Mouse (Mus musculus) lung, embryonic 14.5 days (tissue): ENCODE results near the gene 9030612E09Rik. TPM values are rescaled to one million over a fixed set of nuclear protein-coding genes. Genes with fewer than 3 reads are reported as not detected.

Source experiments
- ATAC-seq: fragments of 200-750 bp; cut with Nextera tagmentation; 2 replicates; pipeline ENCODE4 v1.8.0; 2017; ENCODE audit warnings: mild to moderate bottlenecking, moderate TSS enrichment, moderate library complexity; ENCODE audit not compliant: insufficient read depth
- DNase-seq: peaks from one replicate; pipeline ENCODE4 v3.0.0-alpha.2; 2015
- H3K27ac ChIP-seq: fragments of 300-500 bp; sonication (generic); 2 replicates; pipeline ENCODE4 v1.5.1; 2014; ENCODE audit warnings: low read depth, mild to moderate bottlenecking, moderate library complexity
- H3K27me3 ChIP-seq: fragments of 300-500 bp; sonication (generic); 2 replicates; pipeline ENCODE4 v1.6.1; 2014; ENCODE audit warnings: low read length, control low read depth; ENCODE audit not compliant: insufficient read depth
- H3K36me3 ChIP-seq: fragments of 300-500 bp; sonication (generic); 2 replicates; pipeline ENCODE4 v1.6.1; 2014; ENCODE audit warnings: control low read depth; ENCODE audit not compliant: insufficient read depth
- H3K4me1 ChIP-seq: fragments of 300-500 bp; sonication (generic); 2 replicates; pipeline ENCODE4 v1.6.1; 2014; ENCODE audit warnings: antibody characterized with exemption, control low read depth; ENCODE audit not compliant: insufficient read depth
- H3K4me2 ChIP-seq: fragments of 300-500 bp; sonication (generic); 2 replicates; pipeline ENCODE4 v1.6.1; 2014; ENCODE audit warnings: mild to moderate bottlenecking
- H3K4me3 ChIP-seq: fragments of 300-500 bp; sonication (generic); 2 replicates; pipeline ENCODE4 v1.5.1; 2014; ENCODE audit warnings: low read depth, low read length
- H3K9ac ChIP-seq: fragments of 300-500 bp; sonication (generic); 2 replicates; pipeline ENCODE4 v1.6.1; 2014
- H3K9me3 ChIP-seq: fragments of 300-500 bp; sonication (generic); 2 replicates; pipeline ENCODE4 v1.6.1; 2016; ENCODE audit warnings: low read depth, low read length, control low read depth
- CTCF ChIP-seq: IDR thresholded peaks from 2 replicates; pipeline ENCODE4 v1.5.1; 2016; ENCODE audit warnings: antibody characterized with exemption, low read depth
- WGBS: fragments of 180-500 bp; shearing (Covaris S2); extraction: QIAGEN DNeasy Blood & Tissue Kit; methylation state at CpG from one replicate; pipeline ENCODE4 v1.1.7; 2014; 5-methylcytosine and 5-hydroxymethylcytosine counted together
- polyA plus RNA-seq: library from polyadenylated mRNA; unstranded; fragments of >200 nt; fragmentation: Nextera tagmentation; extraction: Ambion mirVana; gene quantifications from 2 replicates; pipeline ENCODE4 v1.2.1, GENCODE M21; 2014

The 9030612E09Rik gene
- polyA plus RNA-seq, result 0.30 TPM in 1 of 2 replicates, not detected in the other

GRCm38 (mm10) chr10:43174326-43175155 lies at the start of gene 9030612E09Rik, which contains the start of gene Sobp:
Gene 9030612E09Rik, plus strand, starts transcription at chr10:43174704.
Gene Sobp, minus strand, starts transcription at chr10:43174530.
- no peak within 1 kb of the TSS for H3K27ac ChIP-seq
- peak within 1 kb of the TSS; percentile 97 for H3K4me2 ChIP-seq
- TF ChIP-seq CTCF, result no peak
- H3K36me3 ChIP-seq, result no peaks in the 10 kb centered on the region
- ATAC-seq, result peak; percentile 64
- WGBS, result under 1% methylated on average over 76 of the region's 91 CpGs
- H3K9ac ChIP-seq, result peak within 1 kb of the TSS; percentile 56
- H3K4me1 ChIP-seq, result peaks cover 3% of the 10 kb centered on the region; the same call in 1 of the 2 replicates
- no peaks in the 10 kb centered on the region for H3K9me3 ChIP-seq
- H3K27me3 ChIP-seq, result peaks cover 58% of the 10 kb centered on the region
- DNase-seq, result peak; percentile 74
- H3K4me3 ChIP-seq, result peak within 1 kb of the TSS; percentile 70

DNA sequence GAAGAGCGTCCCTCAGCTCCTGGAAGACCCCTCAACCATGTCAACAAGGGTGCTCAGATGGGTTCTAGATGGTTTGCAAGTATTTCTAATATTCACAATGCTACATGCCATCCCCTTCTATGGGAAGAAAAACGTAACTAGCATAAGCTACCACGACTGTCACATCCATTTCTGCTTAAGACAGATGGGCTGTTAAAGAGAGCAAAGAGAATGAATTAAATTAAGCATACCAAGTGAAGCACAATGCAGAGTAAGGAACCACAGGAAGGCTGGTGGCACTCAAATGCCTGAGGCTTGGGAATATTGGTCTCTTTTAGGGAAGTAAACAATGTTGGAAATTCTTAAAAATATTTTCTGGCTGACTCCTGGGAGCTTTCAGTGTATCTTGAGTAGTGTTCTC lies 45.8 kb upstream of the 9030612E09Rik start:
- WGBS, result 54% methylated on average over 3 of the region's 3 CpGs
- no peaks in the 10 kb centered on the region for H3K9me3 ChIP-seq
- no peak for TF ChIP-seq CTCF
- H3K4me2 ChIP-seq, result no peak overlapping the region
- H3K27me3 ChIP-seq, result no peaks in the 10 kb centered on the region
- H3K9ac ChIP-seq, result no peak overlapping the region
- H3K36me3 ChIP-seq, result no peaks in the 10 kb centered on the region
- H3K4me3 ChIP-seq, result no peak overlapping the region
- H3K4me1 ChIP-seq, result no peaks in the 10 kb centered on the region
- H3K27ac ChIP-seq, result no peak overlapping the region
- no peak for DNase-seq
- no peak for ATAC-seq

GRCm38 (mm10) chr10:43134027-43134426 lies 40.5 kb upstream of the 9030612E09Rik start:
- no peak for ATAC-seq
- no peak overlapping the region for H3K4me3 ChIP-seq
- H3K27me3 ChIP-seq, result no peaks in the 10 kb centered on the region
- no peak overlapping the region for H3K4me2 ChIP-seq
- H3K9ac ChIP-seq, result no peak overlapping the region
- no peak overlapping the region for H3K27ac ChIP-seq
- H3K9me3 ChIP-seq, result no peaks in the 10 kb centered on the region
- no peaks in the 10 kb centered on the region for H3K36me3 ChIP-seq
- TF ChIP-seq CTCF, result no peak
- 84% methylated on average over 11 of the region's 11 CpGs for WGBS
- DNase-seq, result no peak
- no peaks in the 10 kb centered on the region for H3K4me1 ChIP-seq

- no peak for TF ChIP-seq CTCF
- no peak for ATAC-seq
- Histone ChIP-seq H3K4me2 (no peak overlapping the region), H3K27ac (no peak overlapping the region), H3K9me3 (no peaks in the 10 kb centered on the region), H3K36me3 (no peaks in the 10 kb centered on the region), H3K4me1 (no peaks in the 10 kb centered on the region), H3K27me3 (no peaks in the 10 kb centered on the region), H3K4me3 (no peak overlapping the region), H3K9ac (no peak overlapping the region)
- no peak for DNase-seq
- WGBS, result 45% methylated on average over 9 of the region's 9 CpGs
These were observed 31.3 kb upstream of the 9030612E09Rik start for GRCm38 (mm10) chr10:43143173-43143572.

GRCm38 (mm10) chr10:43148456-43148855 lies 26.0 kb upstream of the 9030612E09Rik start:
- Histone ChIP-seq H3K36me3 (no peaks in the 10 kb centered on the region), H3K9me3 (no peaks in the 10 kb centered on the region), H3K27ac (no peak overlapping the region), H3K27me3 (no peaks in the 10 kb centered on the region), H3K4me2 (no peak overlapping the region), H3K4me1 (no peaks in the 10 kb centered on the region), H3K9ac (no peak overlapping the region), H3K4me3 (no peak overlapping the region)
- no peak for ATAC-seq
- DNase-seq, result no peak
- 76% methylated on average over 11 of the region's 11 CpGs for WGBS
- TF ChIP-seq CTCF, result no peak

DNA sequence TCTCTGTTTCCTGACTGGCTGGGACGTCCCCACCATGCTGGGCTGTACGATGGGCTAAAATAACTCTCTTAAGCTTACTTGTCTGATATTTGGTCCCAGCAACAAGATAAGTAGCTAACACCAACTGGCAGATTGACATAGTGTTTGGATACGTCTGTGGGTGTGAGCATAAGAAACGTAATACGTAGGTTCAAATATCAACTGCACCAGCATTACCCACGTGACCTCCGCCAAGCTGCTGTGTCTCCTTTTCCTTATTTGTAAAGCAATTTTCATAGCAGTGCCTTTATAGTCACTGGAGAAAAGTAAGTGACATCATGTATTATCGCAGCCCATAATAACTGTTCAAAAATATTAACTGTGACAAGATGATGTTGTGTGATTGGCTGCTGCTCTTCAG lies 21.9 kb upstream of the 9030612E09Rik start:
- no peak overlapping the region for H3K4me3 ChIP-seq
- no peaks in the 10 kb centered on the region for H3K9me3 ChIP-seq
- 52% methylated on average over 8 of the region's 8 CpGs for WGBS
- H3K27me3 ChIP-seq, result no peaks in the 10 kb centered on the region
- no peak overlapping the region for H3K9ac ChIP-seq
- H3K4me2 ChIP-seq, result no peak overlapping the region
- TF ChIP-seq CTCF, result no peak
- H3K4me1 ChIP-seq, result peaks cover 3% of the 10 kb centered on the region; the same call in 1 of the 2 replicates
- no peak overlapping the region for H3K27ac ChIP-seq
- ATAC-seq (no peak), DNase-seq (peak; percentile 17)
- no peaks in the 10 kb centered on the region for H3K36me3 ChIP-seq

DNA sequence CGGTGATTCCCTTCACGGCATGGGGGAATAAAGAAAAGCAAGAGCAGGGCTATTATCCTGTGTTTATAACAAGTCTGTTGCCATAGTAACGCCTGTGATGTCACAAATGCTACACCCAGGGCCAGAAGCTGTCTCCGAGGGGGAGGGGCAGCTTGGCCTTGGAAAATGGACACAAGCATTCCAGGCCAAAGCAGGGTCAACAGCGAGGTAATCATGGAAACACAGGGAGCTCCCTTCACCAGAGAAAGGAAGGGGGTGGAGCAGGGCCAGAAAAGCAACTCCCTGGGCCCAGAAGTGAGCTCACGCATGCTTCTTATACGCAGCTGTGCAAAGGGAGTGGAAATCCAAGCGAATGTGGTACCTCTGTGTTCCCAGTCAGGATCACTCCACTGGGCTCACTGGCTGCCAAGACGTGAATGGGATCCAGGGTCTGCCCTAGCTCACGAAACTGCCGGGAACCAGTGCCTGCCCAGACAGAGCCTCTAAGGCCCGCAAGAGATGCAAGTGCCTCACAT lies 19.4 kb upstream of the 9030612E09Rik start:
- DNase-seq (peak; percentile 91), ATAC-seq (peak; percentile 79; the same call in 1 of the 2 replicates)
- H3K9me3 ChIP-seq, result no peaks in the 10 kb centered on the region
- H3K27ac ChIP-seq, result no peak overlapping the region
- no peaks in the 10 kb centered on the region for H3K27me3 ChIP-seq
- no peaks in the 10 kb centered on the region for H3K36me3 ChIP-seq
- 16% methylated on average over 12 of the region's 12 CpGs for WGBS
- peak overlapping the region; percentile 30 for H3K4me2 ChIP-seq
- no peak overlapping the region for H3K9ac ChIP-seq
- H3K4me3 ChIP-seq, result no peak overlapping the region
- no peak for TF ChIP-seq CTCF
- H3K4me1 ChIP-seq, result peaks cover 3% of the 10 kb centered on the region; the same call in 1 of the 2 replicates
